Comparison of ENCODE assay signal across 10 mouse cellular contexts in the genomic region with DNA sequence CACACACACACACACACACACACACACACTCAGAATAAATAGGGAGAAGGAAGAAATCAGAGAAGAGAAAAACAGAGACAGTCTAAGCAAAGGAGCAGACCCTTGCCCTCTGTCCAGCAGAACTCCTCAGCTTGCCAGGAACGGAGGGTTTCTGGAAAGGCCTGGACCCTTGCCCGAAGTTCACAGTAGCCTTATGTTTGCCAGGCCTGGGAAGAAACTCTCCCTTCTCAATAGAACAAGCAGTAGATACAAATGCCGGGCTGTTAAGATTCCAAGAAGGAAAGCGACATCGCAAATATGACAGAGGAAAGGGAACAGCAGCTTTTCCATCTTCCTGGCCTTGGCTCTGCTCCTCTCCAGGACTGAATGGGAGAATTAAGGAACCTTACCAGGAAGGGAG.
DNase-seq lines count a peak whose midpoint lies in the region; ATAC-seq and TF ChIP-seq lines count a peak whose summit lies in the region.
"Had no signal": no experiment of that assay in that cellular context is flagged by ENCODE, and none has a peak within 500 bp of the region (broad histone marks: within the 10 kb centered on the region; RNA-seq: fewer than 3 reads in every experiment).

No protein-coding gene starts in this region.

- DNase-seq in kidney, adult 11 months, result peak; percentile 68
- DNase-seq in kidney, adult 2 months, result peak; percentile 88
- no peak for DNase-seq in yolk sac, embryonic 10.5 days (ENCODE audit: low spot score)
- no peak for DNase-seq in embryo, embryonic 10 days (ENCODE audit: low spot score)
- DNase-seq: liver, embryonic 13.5 days had no signal

- no peaks in the 10 kb centered on the region; the same call in 1 of the 2 replicates for H3K36me3 ChIP-seq in kidney, embryonic 14.5 days (ENCODE audit: control insufficient read depth, insufficient read depth, low read length)
- H3K36me3 ChIP-seq in kidney, adult 2 months (ENCODE audit: control insufficient read depth, insufficient read depth, low read length), result peaks cover 6% of the 10 kb centered on the region; the same call in 1 of the 2 replicates
- no peaks in the 10 kb centered on the region for H3K36me3 ChIP-seq in limb, embryonic 15.5 days
- H3K36me3 ChIP-seq: liver, embryonic 13.5 days had no signal

- no peaks in the 10 kb centered on the region for H3K27me3 ChIP-seq in kidney, embryonic 14.5 days (ENCODE audit: control insufficient read depth, insufficient read depth, low read length)
- H3K27me3 ChIP-seq in kidney, adult 2 months (replicated peaks; ENCODE audit: control insufficient read depth, insufficient read depth, low read length), result no peaks in the 10 kb centered on the region
- no peaks in the 10 kb centered on the region for H3K27me3 ChIP-seq in limb, embryonic 15.5 days
- H3K27me3 ChIP-seq: liver, embryonic 13.5 days had no signal

- H3K4me1 ChIP-seq in kidney, embryonic 14.5 days (ENCODE audit: control insufficient read depth, insufficient read depth, low read length), result peaks cover 29% of the 10 kb centered on the region
- H3K4me1 ChIP-seq in cortical plate, adult 2 months (ENCODE audit: control insufficient read depth, insufficient read depth, low read length), result no peaks in the 10 kb centered on the region
- peaks cover 33% of the 10 kb centered on the region for H3K4me1 ChIP-seq in kidney, adult 2 months (ENCODE audit: control insufficient read depth, insufficient read depth, low read length)
- H3K4me1 ChIP-seq in limb, embryonic 15.5 days, result peaks cover 34% of the 10 kb centered on the region
- H3K4me1 ChIP-seq: liver, embryonic 13.5 days had no signal

- TF ChIP-seq CTCF in cortical plate, adult 2 months (IDR thresholded peaks at IDR 0.05; ENCODE audit: extremely low read depth, insufficient read depth, low read length), result no peak
- no peak for TF ChIP-seq CTCF in kidney, adult 2 months (conservative IDR thresholded peaks at IDR 0.05; ENCODE audit: insufficient read depth, insufficient read length, low read depth, low read length)

- H3K9me3 ChIP-seq in kidney, embryonic 14.5 days (ENCODE audit: control insufficient read depth, low read length), result no peaks in the 10 kb centered on the region
- H3K9me3 ChIP-seq in limb, embryonic 15.5 days, result no peaks in the 10 kb centered on the region
- H3K9me3 ChIP-seq: liver, embryonic 13.5 days had no signal

- no peak overlapping the region for H3K4me3 ChIP-seq in kidney, embryonic 14.5 days (ENCODE audit: low read length)
- no peak overlapping the region for H3K4me3 ChIP-seq in cortical plate, adult 2 months (ENCODE audit: insufficient read depth, low read length)
- H3K4me3 ChIP-seq in kidney, adult 2 months (ENCODE audit: insufficient read depth, low read depth, low read length), result no peak overlapping the region
- H3K4me3 ChIP-seq in limb, embryonic 15.5 days, result no peak overlapping the region
- H3K4me3 ChIP-seq: erythroblast, embryonic 14.5 days; liver, embryonic 13.5 days had no signal

- no peak for TF ChIP-seq POLR2A in cortical plate, adult 2 months (IDR thresholded peaks at IDR 0.05; ENCODE audit: extremely low read depth, insufficient read depth, low read length)
- no peak for TF ChIP-seq POLR2A in kidney, adult 2 months (IDR thresholded peaks at IDR 0.05; ENCODE audit: low read depth, low read length)

- no peak for ATAC-seq in kidney, embryonic 14.5 days (ENCODE audit: low FRiP score, low TSS enrichment)
- no peak for ATAC-seq in limb, embryonic 15.5 days (ENCODE audit: insufficient number of reproducible peaks, low FRiP score, low TSS enrichment, low read depth)
- ATAC-seq in granulocyte monocyte progenitor cell, adult 5-6 weeks (replicated peaks; ENCODE audit: poor library complexity, severe bottlenecking), result no peak

- WGBS in kidney, embryonic 14.5 days, result 72% methylated on average over 5 of the region's 5 CpGs
- 37% methylated on average over 5 of the region's 5 CpGs for whole genome bisulfite sequencing in kidney, adult 2 months
- WGBS in limb, embryonic 15.5 days, result 58% methylated on average over 5 of the region's 5 CpGs

- no peak overlapping the region for H3K4me2 ChIP-seq in kidney, embryonic 14.5 days (replicated peaks; ENCODE audit: low read depth, low read length)
- H3K4me2 ChIP-seq in limb, embryonic 15.5 days, result no peak overlapping the region
- H3K4me2 ChIP-seq: liver, embryonic 13.5 days had no signal

- no peak overlapping the region for H3K9ac ChIP-seq in kidney, embryonic 14.5 days (ENCODE audit: low read depth, low read length)
- H3K9ac ChIP-seq in limb, embryonic 15.5 days, result no peak overlapping the region
- H3K9ac ChIP-seq: liver, embryonic 13.5 days had no signal

- H3K27ac ChIP-seq in kidney, embryonic 14.5 days (ENCODE audit: low read depth, low read length), result no peak overlapping the region
- 0 out of 2 replicates have a peak overlapping the region, but pooled peaks have one; percentile 3 for H3K27ac ChIP-seq in cortical plate, adult 2 months (ENCODE audit: insufficient read depth, low read length)
- H3K27ac ChIP-seq in kidney, adult 2 months (ENCODE audit: insufficient read depth, low read depth, low read length), result peak overlapping the region; percentile 87
- peak overlapping the region; percentile 43; the same call in 1 of the 2 replicates for H3K27ac ChIP-seq in limb, embryonic 15.5 days
- H3K27ac ChIP-seq: liver, embryonic 13.5 days had no signal

Comparison
In these comparisons a context has a peak if more than half of its experiments do, and no peak if none do; other contexts are left out.
1. DNase-seq: peak in kidney, adult 11 months (single experiment) and kidney, adult 2 months (single experiment); none in yolk sac, embryonic 10.5 days (single experiment) and embryo, embryonic 10 days (single experiment).